Mouse (Mus musculus): ENCODE measurements around the gene Dppa3. TPM values are rescaled to one million over a fixed set of nuclear protein-coding genes. Genes with fewer than 3 reads are reported as not detected.

Dppa3 gene
- total and polyA plus RNA-seq, 3 experiments: not detected

GRCm38 (mm10) chr6:122596608-122597007, 29.6 kb upstream of the Dppa3 start:
- Histone ChIP-seq H3K9me3 (replicated peaks) (no peaks in the 10 kb centered on the region), H3K36me3 (replicated peaks) (peaks cover 41% of the 10 kb centered on the region), H3K4me1 (ENCODE audit: insufficient read depth, low read depth, low read length) (peaks cover 7% of the 10 kb centered on the region; the same call in 1 of the 2 replicates), H3K27me3 (ENCODE audit: insufficient read depth, low read length) (no peaks in the 10 kb centered on the region), H3K4me3 (ENCODE audit: low read depth, low read length) (no peak overlapping the region)
- DNase-seq (ENCODE audit: low spot score) (no peak), ATAC-seq (ENCODE audit: extremely low read depth, insufficient number of reproducible peaks, low FRiP score, poor library complexity, severe bottlenecking) (no peak)
- TF ChIP-seq GATA2 (IDR thresholded peaks at IDR 0.05; ENCODE audit: borderline replicate concordance, low read depth, low read length): no peak
- TF ChIP-seq TAL1 (conservative IDR thresholded peaks at IDR 0.05; ENCODE audit: low read depth, low read length): no peak
- TF ChIP-seq POLR2AphosphoS5 (IDR thresholded peaks at IDR 0.05; ENCODE audit: insufficient replicate concordance, low read depth, low read length): no peak
- no peak for TF ChIP-seq GATA1 (IDR thresholded peaks at IDR 0.05; ENCODE audit: borderline replicate concordance, low read length)
- TF ChIP-seq CTCF (IDR thresholded peaks at IDR 0.05; ENCODE audit: low read depth, low read length): no peak

- no peaks in the 10 kb centered on the region for H3K27me3 ChIP-seq (ENCODE audit: insufficient read depth, low read length)
- DNase-seq (ENCODE audit: low spot score) (no peak), ATAC-seq (ENCODE audit: extremely low read depth, insufficient number of reproducible peaks, low FRiP score, poor library complexity, severe bottlenecking) (no peak)
- no peak overlapping the region for H3K4me3 ChIP-seq (ENCODE audit: low read depth, low read length)
- H3K36me3 ChIP-seq (replicated peaks): peaks cover 34% of the 10 kb centered on the region
- no peaks in the 10 kb centered on the region for H3K9me3 ChIP-seq (replicated peaks)
- TF ChIP-seq GATA1 (IDR thresholded peaks at IDR 0.05; ENCODE audit: borderline replicate concordance, low read length) (no peak), CTCF (IDR thresholded peaks at IDR 0.05; ENCODE audit: low read depth, low read length) (no peak), GATA2 (IDR thresholded peaks at IDR 0.05; ENCODE audit: borderline replicate concordance, low read depth, low read length) (no peak), TAL1 (conservative IDR thresholded peaks at IDR 0.05; ENCODE audit: low read depth, low read length) (no peak)
- H3K4me1 ChIP-seq (ENCODE audit: insufficient read depth, low read depth, low read length): peaks cover 17% of the 10 kb centered on the region
These were observed 28.2 kb upstream of the Dppa3 start for GRCm38 (mm10) chr6:122598014-122598413.

GRCm38 (mm10) chr6:122598436-122598835, 27.8 kb upstream of the Dppa3 start:
- H3K4me3 ChIP-seq (ENCODE audit: low read depth, low read length): no peak overlapping the region
- DNase-seq (ENCODE audit: low spot score) (no peak), ATAC-seq (ENCODE audit: extremely low read depth, insufficient number of reproducible peaks, low FRiP score, poor library complexity, severe bottlenecking) (no peak)
- no peak for TF ChIP-seq GATA2 (IDR thresholded peaks at IDR 0.05; ENCODE audit: borderline replicate concordance, low read depth, low read length)
- no peak for TF ChIP-seq POLR2AphosphoS5 (IDR thresholded peaks at IDR 0.05; ENCODE audit: insufficient replicate concordance, low read depth, low read length)
- TF ChIP-seq CTCF (IDR thresholded peaks at IDR 0.05; ENCODE audit: low read depth, low read length): no peak
- TF ChIP-seq GATA1 (IDR thresholded peaks at IDR 0.05; ENCODE audit: borderline replicate concordance, low read length): no peak
- no peak for TF ChIP-seq TAL1 (conservative IDR thresholded peaks at IDR 0.05; ENCODE audit: low read depth, low read length)
- no peaks in the 10 kb centered on the region for H3K9me3 ChIP-seq (replicated peaks)
- H3K36me3 ChIP-seq (replicated peaks): peaks cover 34% of the 10 kb centered on the region
- H3K27me3 ChIP-seq (ENCODE audit: insufficient read depth, low read length): no peaks in the 10 kb centered on the region
- H3K4me1 ChIP-seq (ENCODE audit: insufficient read depth, low read depth, low read length): peaks cover 17% of the 10 kb centered on the region

- no peak for TF ChIP-seq TAL1 (conservative IDR thresholded peaks at IDR 0.05; ENCODE audit: low read depth, low read length)
- no peak for TF ChIP-seq GATA1 (IDR thresholded peaks at IDR 0.05; ENCODE audit: borderline replicate concordance, low read length)
- TF ChIP-seq GATA2 (IDR thresholded peaks at IDR 0.05; ENCODE audit: borderline replicate concordance, low read depth, low read length): no peak
- no peak for TF ChIP-seq POLR2AphosphoS5 (IDR thresholded peaks at IDR 0.05; ENCODE audit: insufficient replicate concordance, low read depth, low read length)
- no peak for TF ChIP-seq CTCF (IDR thresholded peaks at IDR 0.05; ENCODE audit: low read depth, low read length)
- Histone ChIP-seq H3K27me3 (ENCODE audit: insufficient read depth, low read length) (no peaks in the 10 kb centered on the region), H3K9me3 (replicated peaks) (no peaks in the 10 kb centered on the region), H3K4me1 (ENCODE audit: insufficient read depth, low read depth, low read length) (peaks cover 21% of the 10 kb centered on the region), H3K36me3 (replicated peaks) (peaks cover 34% of the 10 kb centered on the region), H3K4me3 (ENCODE audit: low read depth, low read length) (no peak overlapping the region)
- ATAC-seq (ENCODE audit: extremely low read depth, insufficient number of reproducible peaks, low FRiP score, poor library complexity, severe bottlenecking) (no peak), DNase-seq (ENCODE audit: low spot score) (no peak)
These were observed 27.0 kb upstream of the Dppa3 start for GRCm38 (mm10) chr6:122599054-122599737.

GRCm38 (mm10) chr6:122600066-122600646, 26.1 kb upstream of the Dppa3 start:
- Histone ChIP-seq H3K36me3 (replicated peaks) (peaks cover 31% of the 10 kb centered on the region), H3K27me3 (ENCODE audit: insufficient read depth, low read length) (no peaks in the 10 kb centered on the region), H3K9me3 (replicated peaks) (no peaks in the 10 kb centered on the region), H3K4me1 (ENCODE audit: insufficient read depth, low read depth, low read length) (peaks cover 26% of the 10 kb centered on the region), H3K4me3 (ENCODE audit: low read depth, low read length) (no peak overlapping the region)
- TF ChIP-seq GATA1 (IDR thresholded peaks at IDR 0.05; ENCODE audit: borderline replicate concordance, low read length) (no peak), TAL1 (conservative IDR thresholded peaks at IDR 0.05; ENCODE audit: low read depth, low read length) (no peak), POLR2AphosphoS5 (IDR thresholded peaks at IDR 0.05; ENCODE audit: insufficient replicate concordance, low read depth, low read length) (no peak), GATA2 (IDR thresholded peaks at IDR 0.05; ENCODE audit: borderline replicate concordance, low read depth, low read length) (no peak), CTCF (IDR thresholded peaks at IDR 0.05; ENCODE audit: low read depth, low read length) (no peak)
- ATAC-seq (ENCODE audit: extremely low read depth, insufficient number of reproducible peaks, low FRiP score, poor library complexity, severe bottlenecking): no peak
- no peak for DNase-seq (ENCODE audit: low spot score)

GRCm38 (mm10) chr6:122601031-122601430, 25.2 kb upstream of the Dppa3 start:
- Histone ChIP-seq H3K36me3 (replicated peaks) (peaks cover 25% of the 10 kb centered on the region), H3K4me3 (ENCODE audit: low read depth, low read length) (no peak overlapping the region), H3K9me3 (replicated peaks) (no peaks in the 10 kb centered on the region), H3K27me3 (ENCODE audit: insufficient read depth, low read length) (no peaks in the 10 kb centered on the region), H3K4me1 (ENCODE audit: insufficient read depth, low read depth, low read length) (peaks cover 26% of the 10 kb centered on the region)
- ATAC-seq (ENCODE audit: extremely low read depth, insufficient number of reproducible peaks, low FRiP score, poor library complexity, severe bottlenecking) (no peak), DNase-seq (ENCODE audit: low spot score) (no peak)
- TF ChIP-seq TAL1 (conservative IDR thresholded peaks at IDR 0.05; ENCODE audit: low read depth, low read length) (no peak), CTCF (IDR thresholded peaks at IDR 0.05; ENCODE audit: low read depth, low read length) (no peak), POLR2AphosphoS5 (IDR thresholded peaks at IDR 0.05; ENCODE audit: insufficient replicate concordance, low read depth, low read length) (no peak), GATA1 (IDR thresholded peaks at IDR 0.05; ENCODE audit: borderline replicate concordance, low read length) (no peak), GATA2 (IDR thresholded peaks at IDR 0.05; ENCODE audit: borderline replicate concordance, low read depth, low read length) (no peak)
